Mouse (Mus musculus) midbrain, embryonic 13.5 days (tissue): ENCODE results near the gene Dolpp1. TPM values are rescaled to one million over a fixed set of nuclear protein-coding genes. Genes with fewer than 3 reads are reported as not detected.

Source experiments
- ATAC-seq: fragments of 200-750 bp; cut with Nextera tagmentation; 2 replicates; pipeline ENCODE4 v1.8.0; 2017; ENCODE audit warnings: mild to moderate bottlenecking, moderate TSS enrichment, moderate library complexity
- H3K27ac ChIP-seq: fragments of 300-500 bp; sonication (generic); 2 replicates; pipeline ENCODE4 v1.5.1; 2015; ENCODE audit warnings: inconsistent platforms, mild to moderate bottlenecking, moderate library complexity
- H3K27me3 ChIP-seq: fragments of 300-500 bp; sonication (generic); 2 replicates; pipeline ENCODE4 v1.6.1; 2015; ENCODE audit warnings: mild to moderate bottlenecking, inconsistent platforms
- H3K36me3 ChIP-seq: fragments of 300-500 bp; sonication (generic); 2 replicates; pipeline ENCODE4 v1.6.1; 2015; ENCODE audit warnings: mild to moderate bottlenecking, inconsistent platforms
- H3K4me1 ChIP-seq: fragments of 300-500 bp; sonication (generic); replicated peaks from 2 replicates; pipeline ENCODE4 v1.6.1; 2015; ENCODE audit warnings: inconsistent platforms
- H3K4me2 ChIP-seq: fragments of 300-500 bp; sonication (generic); replicated peaks from 2 replicates; pipeline ENCODE4 v1.6.1; 2015; ENCODE audit warnings: moderate library complexity, mild to moderate bottlenecking, inconsistent platforms
- H3K4me3 ChIP-seq: fragments of 300-500 bp; sonication (generic); replicated peaks from 2 replicates; pipeline ENCODE4 v1.5.1; 2015; ENCODE audit warnings: mild to moderate bottlenecking, inconsistent platforms
- H3K9ac ChIP-seq: fragments of 300-500 bp; sonication (generic); replicated peaks from 2 replicates; pipeline ENCODE4 v1.6.1; 2015; ENCODE audit warnings: mild to moderate bottlenecking, inconsistent platforms
- H3K9me3 ChIP-seq: fragments of 300-500 bp; sonication (generic); 2 replicates; pipeline ENCODE4 v1.6.1; 2016; ENCODE audit warnings: mild to moderate bottlenecking, inconsistent platforms
- WGBS: fragments of 180-500 bp; shearing (Covaris S2); methylation state at CpG from one replicate; pipeline ENCODE4 v1.1.7; 2015; 5-methylcytosine and 5-hydroxymethylcytosine counted together
- polyA plus RNA-seq: library from polyadenylated mRNA; unstranded; fragments of >200 nt; fragmentation: Nextera tagmentation; extraction: Ambion mirVana; gene quantifications from 2 replicates; pipeline ENCODE4 v1.2.1, GENCODE M21; 2015

Dolpp1 gene
- polyA plus RNA-seq = 54.7 and 56.6 TPM in 2 replicates

GRCm38 (mm10) chr2:30392114-30392576, at the start of gene Dolpp1:
Gene Dolpp1 (plus strand): TSS chr2:30392254.
- peak within 1 kb of the TSS; percentile 81 for H3K4me3 ChIP-seq
- no peaks in the 10 kb centered on the region for H3K9me3 ChIP-seq
- H3K4me2 ChIP-seq = peak within 1 kb of the TSS; percentile 99
- WGBS = under 1% methylated on average over 40 of the region's 40 CpGs
- peak; percentile 99 for ATAC-seq
- peak within 1 kb of the TSS; percentile 85 for H3K9ac ChIP-seq
- peaks cover 21% of the 10 kb centered on the region for H3K36me3 ChIP-seq
- H3K27ac ChIP-seq = peak within 1 kb of the TSS; percentile 92
- no peaks in the 10 kb centered on the region for H3K27me3 ChIP-seq
- H3K4me1 ChIP-seq = peaks cover 26% of the 10 kb centered on the region

- Histone ChIP-seq H3K9ac (no peak overlapping the region), H3K27me3 (no peaks in the 10 kb centered on the region), H3K9me3 (no peaks in the 10 kb centered on the region), H3K4me2 (no peak overlapping the region), H3K4me3 (no peak overlapping the region), H3K27ac (no peak overlapping the region), H3K36me3 (peaks cover 97% of the 10 kb centered on the region), H3K4me1 (no peaks in the 10 kb centered on the region)
- no peak for ATAC-seq
- 95% methylated on average over 7 of the region's 7 CpGs for WGBS
These were observed 49.5 kb upstream of the Dolpp1 start for GRCm38 (mm10) chr2:30342544-30342943.

- 72% methylated on average over 14 of the region's 14 CpGs for WGBS
- no peak for ATAC-seq
- H3K27me3 ChIP-seq = no peaks in the 10 kb centered on the region
- no peak overlapping the region for H3K4me2 ChIP-seq
- peak overlapping the region; percentile 30; the same call in 1 of the 2 replicates for H3K27ac ChIP-seq
- H3K36me3 ChIP-seq = peaks cover 100% of the 10 kb centered on the region
- H3K4me1 ChIP-seq = no peaks in the 10 kb centered on the region
- no peak overlapping the region for H3K9ac ChIP-seq
- no peak overlapping the region for H3K4me3 ChIP-seq
- H3K9me3 ChIP-seq = no peaks in the 10 kb centered on the region
These were observed 48.4 kb upstream of the Dolpp1 start for GRCm38 (mm10) chr2:30343601-30344137.

- Histone ChIP-seq H3K4me3 (no peak overlapping the region), H3K9me3 (no peaks in the 10 kb centered on the region), H3K36me3 (peaks cover 100% of the 10 kb centered on the region), H3K4me1 (no peaks in the 10 kb centered on the region), H3K27ac (no peak overlapping the region), H3K9ac (no peak overlapping the region), H3K27me3 (no peaks in the 10 kb centered on the region), H3K4me2 (no peak overlapping the region)
- ATAC-seq = no peak
- 93% methylated on average over 7 of the region's 7 CpGs for WGBS
These were observed 45.9 kb upstream of the Dolpp1 start for GRCm38 (mm10) chr2:30345971-30346676.

- ATAC-seq = no peak
- H3K9ac ChIP-seq = no peak overlapping the region
- H3K4me3 ChIP-seq = no peak overlapping the region
- WGBS = 90% methylated on average over 6 of the region's 6 CpGs
- no peaks in the 10 kb centered on the region for H3K27me3 ChIP-seq
- no peak overlapping the region for H3K27ac ChIP-seq
- H3K9me3 ChIP-seq = no peaks in the 10 kb centered on the region
- H3K36me3 ChIP-seq = peaks cover 92% of the 10 kb centered on the region
- H3K4me1 ChIP-seq = no peaks in the 10 kb centered on the region
- H3K4me2 ChIP-seq = no peak overlapping the region
These were observed 42.9 kb upstream of the Dolpp1 start for GRCm38 (mm10) chr2:30349196-30349595.

- Histone ChIP-seq H3K9me3 (no peaks in the 10 kb centered on the region), H3K27me3 (no peaks in the 10 kb centered on the region), H3K27ac (no peak overlapping the region), H3K9ac (no peak overlapping the region), H3K4me1 (peaks cover 9% of the 10 kb centered on the region), H3K36me3 (peaks cover 80% of the 10 kb centered on the region), H3K4me2 (no peak overlapping the region), H3K4me3 (no peak overlapping the region)
- no peak for ATAC-seq
- 88% methylated on average over 2 of the region's 2 CpGs for WGBS
These were observed 40.9 kb upstream of the Dolpp1 start for GRCm38 (mm10) chr2:30351149-30351548.

- ATAC-seq = no peak
- peaks cover 33% of the 10 kb centered on the region for H3K36me3 ChIP-seq
- no peaks in the 10 kb centered on the region for H3K27me3 ChIP-seq
- no peak overlapping the region for H3K4me2 ChIP-seq
- H3K27ac ChIP-seq = no peak overlapping the region
- H3K4me1 ChIP-seq = peaks cover 35% of the 10 kb centered on the region
- peak overlapping the region; percentile 91 for H3K9ac ChIP-seq
- 70% methylated on average over 4 of the region's 4 CpGs for WGBS
- H3K9me3 ChIP-seq = no peaks in the 10 kb centered on the region
- no peak overlapping the region for H3K4me3 ChIP-seq
These were observed 36.2 kb upstream of the Dolpp1 start for GRCm38 (mm10) chr2:30355861-30356260.

GRCm38 (mm10) chr2:30356266-30356665, 35.8 kb upstream of the Dolpp1 start:
- H3K4me1 ChIP-seq = peaks cover 35% of the 10 kb centered on the region
- H3K4me3 ChIP-seq = no peak overlapping the region
- no peaks in the 10 kb centered on the region for H3K9me3 ChIP-seq
- 35% methylated on average over 4 of the region's 4 CpGs for WGBS
- no peaks in the 10 kb centered on the region for H3K27me3 ChIP-seq
- no peak overlapping the region for H3K4me2 ChIP-seq
- peak overlapping the region; percentile 91 for H3K9ac ChIP-seq
- no peak for ATAC-seq
- no peak overlapping the region for H3K27ac ChIP-seq
- peaks cover 29% of the 10 kb centered on the region for H3K36me3 ChIP-seq

- no peak overlapping the region for H3K27ac ChIP-seq
- H3K36me3 ChIP-seq = peaks cover 28% of the 10 kb centered on the region
- H3K4me2 ChIP-seq = 0 out of 2 replicates have a peak overlapping the region, but pooled peaks have one; percentile 11
- H3K27me3 ChIP-seq = no peaks in the 10 kb centered on the region
- no peaks in the 10 kb centered on the region for H3K9me3 ChIP-seq
- peaks cover 35% of the 10 kb centered on the region for H3K4me1 ChIP-seq
- H3K4me3 ChIP-seq = no peak overlapping the region
- peak overlapping the region; percentile 91 for H3K9ac ChIP-seq
- no peak for ATAC-seq
- 67% methylated on average over 9 of the region's 9 CpGs for WGBS
These were observed 35.1 kb upstream of the Dolpp1 start for GRCm38 (mm10) chr2:30356906-30357305.

- 0 out of 2 replicates have a peak, but pooled peaks have one; percentile 4 for ATAC-seq
- H3K27ac ChIP-seq = no peak overlapping the region
- 60% methylated on average over 8 of the region's 8 CpGs for WGBS
These were observed 34.2 kb upstream of the Dolpp1 start for GRCm38 (mm10) chr2:30357552-30358510.

GRCm38 (mm10) chr2:30358533-30359531, 33.2 kb upstream of the Dolpp1 start, which contains the start of gene Sh3glb2:
Gene Sh3glb2 (minus strand): TSS chr2:30359337.
- H3K9ac ChIP-seq = peak within 1 kb of the TSS; percentile 91
- peaks cover 35% of the 10 kb centered on the region for H3K4me1 ChIP-seq
- no peaks in the 10 kb centered on the region for H3K9me3 ChIP-seq
- H3K27me3 ChIP-seq = no peaks in the 10 kb centered on the region
- 4% methylated on average over 51 of the region's 73 CpGs for WGBS
- H3K4me3 ChIP-seq = peak within 1 kb of the TSS; percentile 84
- peak within 1 kb of the TSS; percentile 77 for H3K27ac ChIP-seq
- peak within 1 kb of the TSS; percentile 94 for H3K4me2 ChIP-seq
- ATAC-seq = peak; percentile 85
- peaks cover 11% of the 10 kb centered on the region for H3K36me3 ChIP-seq

More at GRCm38 (mm10) chr2:30357552-30358510, 34.2 kb upstream of the Dolpp1 start:
- Histone ChIP-seq H3K27me3 (no peaks in the 10 kb centered on the region), H3K36me3 (peaks cover 21% of the 10 kb centered on the region), H3K4me1 (peaks cover 35% of the 10 kb centered on the region), H3K9ac (peak overlapping the region; percentile 91), H3K4me3 (peak overlapping the region; percentile 84), H3K4me2 (peak overlapping the region; percentile 94), H3K9me3 (no peaks in the 10 kb centered on the region)
